Mouse (Mus musculus) erythroblast, embryonic 14.5 days (primary cell): ENCODE measurements around the gene Dctn1.

ENCODE experiments used
- GATA1 ChIP-seq: IDR thresholded peaks from 2 replicates; pipeline ENCODE4 v1.6.1; 2012; ENCODE audit warnings: low read length, inconsistent platforms, mixed read lengths
- TAL1 ChIP-seq: IDR thresholded peaks from 3 replicates; pipeline ENCODE4 v1.6.1; 2012; ENCODE audit warnings: low read length, inconsistent platforms, mixed read lengths

DNA sequence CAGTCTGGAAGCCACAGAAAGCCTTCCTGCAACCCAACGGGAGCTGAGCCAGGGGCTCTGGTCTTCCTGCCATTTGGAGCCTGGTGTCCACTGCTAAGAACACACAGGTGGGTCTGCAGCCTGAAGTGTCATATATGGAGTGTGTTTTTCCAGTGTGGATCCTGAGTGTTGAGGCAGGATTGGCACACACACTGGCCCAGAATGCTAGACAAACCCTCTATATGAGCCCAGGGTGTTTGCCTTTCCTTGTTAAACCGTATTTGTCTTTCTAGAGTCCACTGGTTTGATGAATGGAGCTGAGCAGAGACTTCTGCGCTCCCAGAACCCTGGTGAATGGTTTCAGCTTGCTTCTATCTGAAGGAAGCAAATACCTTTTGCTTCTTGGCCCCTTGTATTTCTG is 54.1 kb downstream of the Dctn1 start, which contains the start of gene Slc4a5:
- TF ChIP-seq GATA1 (no peak), TAL1 (no peak)
